Mouse (Mus musculus): Measurements from ENCODE around the gene Sec24d.

DNA sequence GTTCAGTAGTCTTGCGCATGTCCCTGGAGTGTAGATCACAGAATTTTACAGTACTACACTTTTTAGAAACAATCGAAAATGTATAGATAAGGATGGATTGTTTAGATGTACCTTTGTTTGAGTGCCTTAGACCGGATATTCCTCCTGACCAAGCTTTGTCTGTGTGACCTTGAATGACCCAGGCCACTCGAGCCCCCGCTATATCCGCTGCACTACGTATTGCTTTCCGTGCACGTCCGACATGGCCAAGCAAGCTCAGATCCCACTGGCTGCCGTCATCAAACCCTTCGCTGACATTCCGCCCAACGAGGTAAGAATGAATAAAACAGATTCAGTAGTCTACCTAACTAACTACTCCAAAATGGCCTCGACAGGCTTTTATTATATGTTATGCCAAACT lies 38.4 kb downstream of the Sec24d start:
- TF ChIP-seq CTCF (IDR thresholded peaks at IDR 0.05; ENCODE audit: low read depth), result no peak
- TF ChIP-seq EP300 (optimal IDR thresholded peaks at IDR 0.05), result no peak
